Mouse (Mus musculus) T-helper 2 cell (primary cell): ENCODE measurements at regions not wholly inside any gene's neighbourhood (a gene's known extent, or its start where the extent isn't known, plus 50 kb on each side); places are given as distances from the start of the nearest gene placed in this dataset.

Experiments
- in situ Hi-C: fragments of 300-600 bp; cut with MboI, MseI; formaldehyde crosslinking; loops from one replicate; pipeline ENCODE4 v1.15.1; 2025; ENCODE audit warnings: high pct_unique_total_duplicates

DNA sequence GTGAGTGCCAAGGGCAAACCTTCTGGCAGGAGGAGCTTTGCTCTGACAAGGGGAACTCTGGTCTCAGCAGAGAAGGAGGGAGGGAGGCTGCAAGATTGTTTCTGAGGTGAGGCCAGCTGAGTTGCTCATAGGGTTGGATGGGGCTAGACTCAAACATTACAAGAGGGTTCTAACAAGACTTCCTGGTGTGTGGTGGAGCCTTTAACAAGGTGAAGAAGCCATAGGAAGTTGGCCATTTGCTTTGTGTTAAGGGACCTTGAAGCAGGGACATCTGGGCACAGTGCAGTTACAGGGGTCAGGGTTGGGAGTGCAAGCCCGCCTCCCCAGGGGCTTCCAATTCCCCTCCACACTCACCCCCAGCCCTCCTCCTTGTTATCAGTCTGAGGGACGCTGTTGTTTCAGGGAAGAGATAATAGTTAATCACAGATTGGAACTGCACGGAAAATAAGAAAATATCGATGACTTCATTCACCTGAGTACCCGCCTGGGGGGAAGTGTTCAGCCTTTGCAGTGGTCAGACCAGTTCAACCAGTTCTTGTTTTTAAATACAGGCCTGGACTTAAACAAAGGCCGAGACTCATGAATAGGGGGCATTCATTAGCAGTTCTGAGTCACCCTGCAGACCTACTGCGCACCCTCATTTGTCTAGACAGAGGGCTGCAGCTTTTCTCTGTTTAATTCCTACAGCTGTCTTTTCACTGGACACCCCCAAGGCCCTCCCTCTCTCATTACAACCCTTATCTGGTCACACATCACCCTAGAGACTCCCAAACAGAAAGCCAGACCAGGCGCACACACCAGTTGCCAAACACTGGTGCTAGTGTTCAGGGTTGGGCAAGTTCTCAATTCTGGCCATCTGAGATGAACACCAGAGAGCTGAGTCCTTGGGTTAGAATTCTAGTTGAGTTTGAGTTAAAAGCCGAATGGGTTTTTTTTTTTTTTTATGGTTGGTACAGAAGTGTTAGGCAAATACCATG is 139.5 kb downstream of the Bcl2l11 start:
- in situ Hi-C loops, result no loop called here

- in situ Hi-C loops, result no loop called here
Observed at GRCm38 (mm10) chr2:128270377-128271129, 144.7 kb downstream of the Bcl2l11 start.

DNA sequence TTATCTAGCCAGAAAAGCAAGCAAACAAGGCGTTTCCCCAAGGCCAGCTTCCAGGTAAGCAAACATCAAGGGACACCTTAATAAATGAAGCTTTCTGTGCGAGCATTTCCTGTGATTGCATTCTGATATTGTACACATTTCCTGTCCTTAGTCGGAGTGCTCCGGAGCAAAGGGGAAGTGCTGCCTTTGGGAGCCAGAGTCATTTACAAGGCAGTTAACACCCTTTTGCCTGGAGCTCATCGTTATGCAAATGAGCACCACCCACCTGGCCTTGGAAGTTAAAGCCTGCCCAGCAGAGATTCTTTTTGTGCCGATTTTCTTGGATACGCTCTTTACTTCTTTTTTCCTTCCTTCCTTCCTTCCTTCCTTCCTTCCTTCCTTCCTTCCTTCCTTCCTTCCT is 147.0 kb downstream of the Bcl2l11 start:
- in situ Hi-C loops, result no loop called here

- in situ Hi-C loops, result no loop called here
Observed at GRCm38 (mm10) chr2:128273292-128273691, 147.5 kb downstream of the Bcl2l11 start.

DNA sequence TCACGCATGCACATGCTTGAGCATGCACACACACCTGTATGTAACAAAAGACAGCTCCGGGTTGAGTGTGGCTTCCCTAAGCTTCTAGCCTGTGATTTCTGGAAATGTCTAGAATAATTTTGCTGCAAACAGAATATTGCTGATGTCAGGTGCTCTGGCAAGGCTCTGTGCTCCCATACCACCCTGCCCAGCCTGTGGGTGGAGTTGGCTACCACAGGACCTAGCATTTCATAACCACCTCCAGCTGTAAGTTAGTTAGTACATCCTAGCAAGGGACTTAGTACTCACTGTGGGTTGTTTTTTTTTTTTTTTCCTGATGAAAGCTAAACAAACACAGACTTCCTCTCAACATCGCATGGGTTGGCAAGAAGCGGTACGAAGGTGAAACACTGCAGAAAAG is 150.5 kb downstream of the Bcl2l11 start:
- in situ Hi-C loops, result no loop called here

- in situ Hi-C loops, result no loop called here
Observed at GRCm38 (mm10) chr2:128277387-128278123, 151.7 kb downstream of the Bcl2l11 start.

DNA sequence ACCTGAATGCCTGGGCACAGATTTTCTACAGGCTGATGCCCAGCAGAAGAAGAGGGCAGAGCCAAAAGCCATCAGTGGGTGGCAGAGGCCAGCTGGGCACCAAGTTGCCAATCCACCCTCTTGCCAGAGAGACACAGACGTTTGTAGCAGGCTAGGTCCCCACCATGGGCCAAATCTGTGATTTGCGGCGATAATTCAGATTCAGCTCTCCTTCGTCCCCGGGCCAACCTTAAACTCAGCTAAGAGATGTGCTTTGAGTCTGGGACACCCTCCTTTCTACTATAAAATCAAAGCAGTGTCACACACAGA is 152.2 kb downstream of the Bcl2l11 start:
- in situ Hi-C loops, result no loop called here

DNA sequence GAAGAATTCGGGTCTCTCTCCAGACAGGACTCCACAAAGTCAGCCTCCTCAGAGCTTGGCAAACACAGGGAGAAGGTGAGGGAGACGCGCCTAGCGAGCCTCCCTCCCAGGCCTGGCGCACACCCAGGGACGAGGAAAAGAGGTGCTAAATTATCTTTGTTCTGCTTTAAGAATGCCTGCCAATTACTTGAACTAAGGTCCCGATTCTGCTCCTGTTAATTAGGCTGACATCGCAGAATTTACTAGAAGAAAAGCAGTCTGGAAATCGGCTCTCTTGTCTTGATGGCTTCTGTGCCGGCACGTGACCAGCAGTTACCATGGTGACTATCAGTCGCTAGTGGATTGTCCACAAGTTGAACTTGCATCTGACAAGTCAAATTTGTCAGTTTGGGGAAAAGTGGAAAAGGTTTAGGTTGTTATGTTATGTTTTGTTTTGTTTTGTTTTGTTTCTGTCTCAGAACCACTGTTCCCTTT is 152.8 kb downstream of the Bcl2l11 start:
- in situ Hi-C loops, result no loop called here

DNA sequence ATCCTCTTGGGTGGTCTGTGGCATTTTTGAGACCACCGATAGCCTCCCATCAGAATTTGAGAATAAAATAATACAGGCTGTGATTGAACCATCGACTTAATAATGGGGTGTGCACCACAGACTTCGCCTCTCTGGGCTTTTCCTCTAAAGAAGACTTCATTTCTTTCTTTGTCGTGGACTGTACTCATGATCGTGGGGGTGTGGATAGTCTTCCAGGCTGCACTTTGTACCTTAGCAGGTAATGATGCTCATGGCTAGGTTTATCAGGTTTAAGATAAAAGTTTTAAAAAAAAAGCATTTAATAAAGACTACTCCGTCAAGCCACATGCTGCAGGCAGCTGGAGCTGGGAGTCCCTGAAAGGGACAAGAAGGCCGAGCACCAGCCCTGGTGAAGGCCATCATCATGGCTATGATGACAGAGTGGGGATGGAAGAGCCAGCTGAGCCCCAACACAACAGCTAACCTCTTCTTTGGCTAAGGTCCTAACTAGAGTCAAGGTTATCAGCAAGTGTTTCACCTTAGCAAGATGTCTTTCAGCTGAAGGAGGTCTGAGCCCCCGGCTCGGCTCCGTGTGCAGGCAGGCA is 153.4 kb downstream of the Bcl2l11 start:
- in situ Hi-C loops, result no loop called here

- in situ Hi-C loops, result no loop called here
Observed at GRCm38 (mm10) chr2:128282591-128282990, 156.8 kb downstream of the Bcl2l11 start.

DNA sequence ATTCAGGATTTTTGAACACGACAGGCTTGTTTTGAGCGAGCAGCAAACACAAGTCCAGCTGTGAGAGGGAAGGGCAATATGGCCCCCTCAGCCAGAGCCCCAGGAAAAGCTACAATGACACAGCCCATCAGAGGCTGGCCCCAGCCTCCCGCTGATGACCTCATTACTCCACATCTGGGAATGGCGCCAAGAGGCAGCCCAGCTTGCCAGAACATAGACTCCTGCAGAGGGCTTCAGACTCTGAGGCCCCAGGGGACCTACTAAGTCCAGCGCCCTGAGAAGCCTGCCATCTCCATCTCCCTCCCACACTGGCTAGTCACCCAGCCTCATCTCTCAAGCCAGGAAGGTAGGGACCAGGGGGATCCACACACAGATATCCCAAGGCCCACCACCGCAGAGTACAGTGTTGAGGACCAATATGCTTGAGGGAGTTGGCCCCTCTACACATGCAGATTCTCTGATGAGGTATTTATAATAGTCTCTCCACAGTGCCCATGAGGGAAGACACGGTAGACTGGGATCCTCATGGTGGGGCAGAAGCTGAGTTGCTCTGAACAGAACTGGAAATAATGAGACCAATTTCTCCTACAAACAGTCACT is 159.1 kb downstream of the Bcl2l11 start:
- in situ Hi-C loops, result no loop called here

- in situ Hi-C loops, result no loop called here
Observed at GRCm38 (mm10) chr2:128285457-128285856, 159.6 kb downstream of the Bcl2l11 start.

- in situ Hi-C loops, result no loop called here
Observed at GRCm38 (mm10) chr2:128288138-128288551, 162.3 kb downstream of the Bcl2l11 start.

- in situ Hi-C loops, result loop anchor here (10.0 kb wide), 1 partner anchor 1406 kb away; no protein-coding TSS in a partner anchor
Observed at GRCm38 (mm10) chr2:128290609-128291008, 164.8 kb downstream of the Bcl2l11 start.

DNA sequence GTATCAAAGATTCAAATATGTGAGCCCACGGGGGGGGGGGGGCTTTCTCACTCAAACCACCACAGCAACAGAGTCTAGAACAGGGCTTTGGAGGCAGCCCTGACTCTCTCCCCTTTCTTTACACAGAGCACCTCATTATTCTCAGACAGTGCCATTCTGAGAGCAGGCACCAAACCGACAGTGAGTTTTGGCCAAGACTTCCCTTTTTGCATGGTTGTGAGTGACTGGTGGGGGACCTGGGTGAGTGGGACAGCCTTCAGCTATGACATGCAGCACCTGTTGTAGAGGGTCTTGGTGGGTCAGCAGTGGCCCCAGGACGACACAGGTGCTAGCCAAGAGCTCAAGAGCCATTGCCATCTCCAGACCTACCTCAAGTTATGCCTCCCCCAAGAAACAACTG is 168.8 kb downstream of the Bcl2l11 start:
- in situ Hi-C loops, result loop anchor here (5.0 to 10.0 kb wide), 2 partner anchors 83 to 1410 kb away; no protein-coding TSS in a partner anchor

DNA sequence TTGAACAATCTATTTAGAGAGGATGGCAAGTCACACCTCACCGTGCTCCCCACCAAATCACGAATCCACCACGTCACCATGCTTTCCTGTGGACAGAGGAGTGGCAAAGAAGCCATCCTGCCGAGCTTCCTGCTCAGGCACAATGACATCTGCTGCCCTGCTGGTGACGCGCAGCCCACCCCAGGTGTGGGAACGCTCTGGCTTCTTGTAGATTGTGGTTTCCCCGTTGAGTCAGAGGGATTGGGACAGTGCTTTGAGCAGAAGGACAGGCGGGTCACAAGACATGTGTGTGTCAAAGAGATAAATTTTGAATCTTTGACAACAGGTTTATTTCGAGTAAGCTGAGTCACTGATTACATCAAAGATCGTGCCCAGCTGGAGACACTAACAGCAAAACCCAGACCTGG is 169.2 kb downstream of the Bcl2l11 start:
- in situ Hi-C loops, result loop anchor here (5.0 to 10.0 kb wide), 2 partner anchors 82 to 1410 kb away; no protein-coding TSS in a partner anchor

GRCm38 (mm10) chr2:128295726-128296234 is 169.9 kb downstream of the Bcl2l11 start:
- in situ Hi-C loops, result loop anchor here (5.0 to 10.0 kb wide), 2 partner anchors 82 to 1411 kb away; no protein-coding TSS in a partner anchor

DNA sequence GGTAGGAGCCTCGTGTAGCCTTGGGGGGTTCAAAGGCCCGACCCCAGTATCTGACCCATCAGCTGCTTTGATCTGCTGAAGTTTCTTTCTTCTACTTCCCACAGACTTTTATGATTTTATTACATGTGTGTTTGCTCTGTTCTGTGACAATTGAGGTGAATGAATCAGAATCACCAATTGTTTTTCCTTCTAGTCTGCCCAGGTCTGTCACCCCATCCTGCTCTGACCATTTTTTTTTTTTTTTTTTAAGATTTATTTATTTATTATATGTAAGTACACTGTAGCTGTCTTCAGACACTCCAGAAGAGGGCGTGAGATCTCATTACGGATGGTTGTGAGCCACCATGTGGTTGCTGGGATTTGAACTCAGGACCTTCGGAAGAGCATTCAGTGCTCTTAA is 170.6 kb downstream of the Bcl2l11 start:
- in situ Hi-C loops, result loop anchor here (5.0 to 10.0 kb wide), 2 partner anchors 81 to 1412 kb away; no protein-coding TSS in a partner anchor

GRCm38 (mm10) chr2:128296897-128297296 is 171.1 kb downstream of the Bcl2l11 start:
- in situ Hi-C loops, result loop anchor here (5.0 to 10.0 kb wide), 2 partner anchors 80 to 1412 kb away; no protein-coding TSS in a partner anchor

DNA sequence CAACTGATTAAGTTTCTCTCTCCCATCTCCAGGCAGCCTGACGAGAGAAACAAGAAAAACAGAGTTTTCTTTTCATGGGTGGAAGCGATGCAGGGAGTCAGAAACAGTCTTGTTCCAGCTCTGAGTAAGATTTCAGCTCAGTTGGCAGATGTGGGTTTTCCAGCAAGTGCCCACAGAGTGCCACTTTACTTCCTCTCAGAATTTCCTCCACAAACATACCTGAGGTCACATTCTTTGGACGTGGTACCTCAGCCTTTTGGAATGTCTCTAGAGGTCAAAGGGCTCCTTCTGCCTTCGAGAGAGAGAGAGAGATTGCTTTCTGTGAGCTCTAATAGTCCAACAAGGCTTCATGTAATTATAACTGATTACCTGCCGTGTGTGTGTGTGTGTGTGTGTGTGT is 172.0 kb downstream of the Bcl2l11 start:
- in situ Hi-C loops, result loop anchor here (5.0 to 10.0 kb wide), 2 partner anchors 79 to 1413 kb away; no protein-coding TSS in a partner anchor
